ENCODE assay signal across 9 mouse cellular contexts in genomic region chrX:102004370-102004769, GRCm38 (mm10).
DNase-seq lines count a peak whose midpoint lies in the region; ATAC-seq and TF ChIP-seq lines count a peak whose summit lies in the region.
"Had no signal": no experiment of that assay in that cellular context is flagged by ENCODE, and none has a peak within 500 bp of the region (broad histone marks: within the 10 kb centered on the region; RNA-seq: fewer than 3 reads in every experiment).

No protein-coding gene starts in this region.

- H3K4me1 ChIP-seq in kidney, embryonic 16.5 days (ENCODE audit: insufficient read depth, low read length), result peaks cover 28% of the 10 kb centered on the region
- peaks cover 7% of the 10 kb centered on the region; the same call in 1 of the 2 replicates for H3K4me1 ChIP-seq in cortical plate, adult 2 months (ENCODE audit: control insufficient read depth, insufficient read depth, low read length)
- peaks cover 32% of the 10 kb centered on the region for H3K4me1 ChIP-seq in hindbrain, embryonic 10.5 days (replicated peaks)
- 0 out of 2 replicates have a peak, but pooled peaks cover 4% of the 10 kb centered on the region for H3K4me1 ChIP-seq in midbrain, embryonic 14.5 days (ENCODE audit: control insufficient read depth, insufficient read depth, low read length)

- DNase-seq in kidney, postnatal 36 days, result no peak
- DNase-seq in hindbrain, embryonic 10.5 days (ENCODE audit: low spot score), result no peak
- no peak for DNase-seq in midbrain, embryonic 14.5 days
- no peak for DNase-seq in ovary, postnatal 36 days (ENCODE audit: low spot score)
- DNase-seq in frontal cortex, adult 2 months (ENCODE audit: extremely low spot score in 1 of 2, low spot score in 1 of 2), result no peak

- H3K27ac ChIP-seq in kidney, embryonic 16.5 days (ENCODE audit: low read length), result no peak overlapping the region
- peak overlapping the region; percentile 80 for H3K27ac ChIP-seq in cortical plate, adult 2 months (ENCODE audit: insufficient read depth, low read length)
- peak overlapping the region; percentile 70 for H3K27ac ChIP-seq in hindbrain, embryonic 10.5 days
- H3K27ac ChIP-seq in midbrain, embryonic 14.5 days (replicated peaks; ENCODE audit: low read depth, low read length), result no peak overlapping the region

- ATAC-seq in kidney, embryonic 16.5 days (ENCODE audit: low FRiP score, low TSS enrichment), result no peak
- 0 out of 2 replicates have a peak, but pooled peaks have one; percentile 24 for ATAC-seq in midbrain, embryonic 14.5 days (ENCODE audit: low FRiP score, low TSS enrichment)
- ATAC-seq in megakaryocyte, adult 5-6 weeks (ENCODE audit: poor library complexity, severe bottlenecking), result no peak

- H3K9ac ChIP-seq in kidney, embryonic 16.5 days (replicated peaks; ENCODE audit: low read length), result 0 out of 2 replicates have a peak overlapping the region, but pooled peaks have one; percentile 11
- no peak overlapping the region for H3K9ac ChIP-seq in midbrain, embryonic 14.5 days (replicated peaks; ENCODE audit: low read length)

- H3K9me3 ChIP-seq in kidney, embryonic 16.5 days (ENCODE audit: low read length), result no peaks in the 10 kb centered on the region
- H3K9me3 ChIP-seq in hindbrain, embryonic 10.5 days, result no peaks in the 10 kb centered on the region
- no peaks in the 10 kb centered on the region for H3K9me3 ChIP-seq in midbrain, embryonic 14.5 days (ENCODE audit: control insufficient read depth, low read length)

- H3K36me3 ChIP-seq in kidney, embryonic 16.5 days (ENCODE audit: insufficient read depth, low read length), result no peaks in the 10 kb centered on the region
- H3K36me3 ChIP-seq in hindbrain, embryonic 10.5 days, result no peaks in the 10 kb centered on the region
- H3K36me3 ChIP-seq in midbrain, embryonic 14.5 days (ENCODE audit: control insufficient read depth, insufficient read depth, low read length), result no peaks in the 10 kb centered on the region

- no peak for TF ChIP-seq CTCF in cortical plate, adult 2 months (IDR thresholded peaks at IDR 0.05; ENCODE audit: extremely low read depth, insufficient read depth, low read length)

- peak overlapping the region; percentile 27 for H3K4me3 ChIP-seq in kidney, embryonic 16.5 days (ENCODE audit: low read length)
- H3K4me3 ChIP-seq in cortical plate, adult 2 months (ENCODE audit: insufficient read depth, low read length), result peak overlapping the region; percentile 48
- peak overlapping the region; percentile 45 for H3K4me3 ChIP-seq in hindbrain, embryonic 10.5 days
- peak overlapping the region; percentile 31 for H3K4me3 ChIP-seq in midbrain, embryonic 14.5 days (replicated peaks; ENCODE audit: low read depth, low read length)
- H3K4me3 ChIP-seq: myocyte had no signal

- no peak for TF ChIP-seq POLR2A in cortical plate, adult 2 months (IDR thresholded peaks at IDR 0.05; ENCODE audit: extremely low read depth, insufficient read depth, low read length)

- peaks cover 63% of the 10 kb centered on the region; the same call in 1 of the 2 replicates for H3K27me3 ChIP-seq in kidney, embryonic 16.5 days (ENCODE audit: insufficient read depth, low read length)
- peaks cover 100% of the 10 kb centered on the region for H3K27me3 ChIP-seq in hindbrain, embryonic 10.5 days (ENCODE audit: insufficient read depth, poor library complexity, severe bottlenecking)
- H3K27me3 ChIP-seq in midbrain, embryonic 14.5 days (ENCODE audit: control insufficient read depth, insufficient read depth, low read length), result peaks cover 31% of the 10 kb centered on the region

- H3K4me2 ChIP-seq in kidney, embryonic 16.5 days (replicated peaks; ENCODE audit: low read depth, low read length), result peak overlapping the region; percentile 48
- peak overlapping the region; percentile 53 for H3K4me2 ChIP-seq in midbrain, embryonic 14.5 days (ENCODE audit: low read length)

- 24% methylated on average over 7 of the region's 7 CpGs for WGBS in kidney, embryonic 16.5 days
- WGBS in hindbrain, embryonic 10.5 days, result 18% methylated on average over 7 of the region's 7 CpGs
- 16% methylated on average over 7 of the region's 7 CpGs for WGBS in midbrain, embryonic 14.5 days

Comparison
In these comparisons a context has a peak if more than half of its experiments do, and no peak if none do; other contexts are left out.
1. H3K27ac ChIP-seq: peak in cortical plate, adult 2 months (single experiment) and hindbrain, embryonic 10.5 days (single experiment); none in kidney, embryonic 16.5 days (single experiment) and midbrain, embryonic 14.5 days (single experiment).
2. Peak in every context shown above with its lines, with median percentiles within 50 percentile points of each other: H3K4me3 ChIP-seq.